Mouse (Mus musculus): ENCODE data around the gene Dlx6. TPM values are rescaled to one million over a fixed set of nuclear protein-coding genes. Genes with fewer than 3 reads are reported as not detected.

Gene Dlx6
- polyA plus RNA-seq (2015; fragmentation: Nextera tagmentation; extraction: Ambion mirVana), result not detected in 2 replicates

DNA sequence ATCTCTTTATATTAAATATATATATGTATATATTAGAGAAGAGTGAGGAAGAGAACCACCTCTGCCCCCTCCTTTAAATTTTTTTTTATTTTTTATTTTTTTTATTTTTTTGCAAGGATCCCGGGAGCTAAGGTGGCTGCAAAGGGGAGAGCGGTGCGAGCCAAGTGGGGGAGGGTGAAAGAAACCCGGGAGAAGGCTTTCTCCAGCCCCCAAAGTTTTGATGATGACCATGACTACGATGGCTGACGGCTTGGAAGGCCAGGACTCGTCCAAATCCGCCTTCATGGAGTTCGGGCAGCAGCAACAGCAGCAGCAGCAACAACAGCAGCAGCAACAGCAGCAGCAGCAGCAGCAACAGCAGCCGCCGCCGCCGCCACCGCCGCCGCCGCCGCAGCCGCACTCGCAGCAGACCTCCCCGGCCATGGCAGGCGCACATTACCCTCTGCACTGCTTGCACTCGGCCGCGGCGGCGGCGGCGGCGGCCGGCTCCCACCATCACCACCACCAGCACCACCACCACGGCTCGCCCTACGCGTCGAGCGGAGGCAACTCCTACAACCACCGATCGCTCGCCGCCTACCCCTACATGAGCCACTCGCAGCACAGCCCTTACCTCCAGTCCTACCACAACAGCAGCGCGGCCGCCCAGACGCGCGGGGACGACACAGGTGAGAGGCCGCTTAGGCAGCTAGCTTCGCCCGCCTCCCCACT lies at the start of gene Dlx6:
Gene Dlx6 (plus strand): TSS at position 175 of the 711 bp plus-strand sequence.

DNA sequence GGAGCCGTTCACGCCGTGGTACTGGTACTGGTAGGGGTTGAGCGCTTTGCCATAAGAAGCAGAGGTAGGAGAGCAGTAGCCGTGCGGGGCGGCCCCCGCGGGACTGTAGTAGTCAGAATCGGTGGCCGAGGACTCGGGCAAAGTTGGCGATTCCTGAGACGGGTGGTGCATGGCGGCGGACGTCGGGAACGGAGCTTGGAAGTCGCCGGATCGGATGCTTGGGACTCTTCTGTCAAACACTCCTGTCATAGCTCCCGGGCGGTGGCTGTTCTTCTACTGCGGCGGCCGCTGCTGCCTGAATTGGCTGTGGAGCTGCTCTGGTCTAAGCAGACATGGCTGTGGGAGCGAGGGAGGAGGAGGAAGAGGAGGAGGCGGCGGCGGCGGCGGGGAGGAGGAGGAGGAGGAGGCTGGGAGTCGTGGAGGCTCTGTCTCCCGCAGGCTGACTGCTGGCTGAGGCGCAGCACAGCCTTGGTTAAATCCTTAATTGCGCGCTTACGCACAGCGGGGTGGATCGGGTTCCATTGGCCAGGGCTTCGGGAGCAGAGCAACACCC lies 18.6 kb downstream of the Dlx6 start, which contains the start of gene Dlx5:
Gene Dlx5 (minus strand): TSS at position 448 of the 553 bp plus-strand sequence.

Other genes starting within 250 kb of the Dlx6 start
- 0.68 TPM in 1 of 2 replicates, not detected in the other for gene Dlx5, start 18.8 kb downstream of the Dlx6 start, polyA plus RNA-seq (2015; fragmentation: Nextera tagmentation; extraction: Ambion mirVana)
- gene Sdhaf3, start 92.7 kb downstream of the Dlx6 start, polyA plus RNA-seq (2015; fragmentation: Nextera tagmentation; extraction: Ambion mirVana), result 4.7 and 4.9 TPM in 2 replicates

All from skeletal muscle tissue, postnatal 0 days (tissue).